Mouse (Mus musculus) MEL (cell line): ENCODE results near the gene Vmn1r101.
"Not testable (repeated sequence)": the region's sequence is repeated elsewhere in the genome, so short reads cannot be mapped to it uniquely, and the experiment has no call there.

ENCODE experiments used
- BHLHE40 ChIP-seq: IDR thresholded peaks from 2 replicates; pipeline ENCODE4 v1.6.1; 2012; ENCODE audit warnings: low read depth, mild to moderate bottlenecking, inconsistent platforms, low read length, improper control_type of control experiment, borderline replicate concordance
- CTCF ChIP-seq, 3 experiments: IDR thresholded peaks in 2 of 3; conservative IDR thresholded peaks in 1 of 3; 2 replicates each; pipeline ENCODE4 v1.5.1; 2011 to 2012; ENCODE audit warnings: low read length in 3 of 3, low read depth in 2 of 3, mild to moderate bottlenecking in 2 of 3, improper control_type of control experiment in 1 of 3, inconsistent platforms in 1 of 3, mixed read lengths in 1 of 3, moderate library complexity in 1 of 3; ENCODE audit not compliant: control insufficient read depth in 1 of 3, insufficient read depth in 1 of 3, poor library complexity in 1 of 3, severe bottlenecking in 1 of 3
- ELF1 ChIP-seq: IDR thresholded peaks from 2 replicates; pipeline ENCODE4 v1.6.1; 2014; ENCODE audit warnings: low read depth, mild to moderate bottlenecking, inconsistent platforms, low read length, improper control_type of control experiment, moderate library complexity
- EP300 ChIP-seq, 2 experiments: IDR thresholded peaks; 2 replicates each; pipeline ENCODE4 v1.6.1; 2011; ENCODE audit warnings: improper control_type of control experiment in 2 of 2, low read length in 2 of 2, low read depth in 1 of 2, mild to moderate bottlenecking in 1 of 2
- GABPA ChIP-seq: IDR thresholded peaks from 2 replicates; pipeline ENCODE4 v1.6.1; 2012; ENCODE audit warnings: low read depth, mild to moderate bottlenecking, inconsistent platforms, low read length, improper control_type of control experiment, moderate library complexity
- GATA1 ChIP-seq: IDR thresholded peaks from 2 replicates; pipeline ENCODE4 v1.6.1; 2011; ENCODE audit warnings: low read depth, low read length, improper control_type of control experiment
- HCFC1 ChIP-seq: IDR thresholded peaks from 2 replicates; pipeline ENCODE4 v1.6.1; 2012; ENCODE audit warnings: low read depth, mild to moderate bottlenecking, inconsistent platforms, low read length, improper control_type of control experiment, moderate library complexity
- MXI1 ChIP-seq: IDR thresholded peaks from 2 replicates; pipeline ENCODE4 v1.6.1; 2011; ENCODE audit warnings: mild to moderate bottlenecking, low read depth, low read length, improper control_type of control experiment
- MYC ChIP-seq: IDR thresholded peaks from 2 replicates; pipeline ENCODE4 v1.6.1; 2011; ENCODE audit warnings: low read depth, mild to moderate bottlenecking, low read length, improper control_type of control experiment, moderate library complexity
- POLR2A ChIP-seq, 2 experiments: IDR thresholded peaks; 2 replicates each; pipeline ENCODE4 v1.6.1; 2011 to 2012; ENCODE audit warnings: low read length in 2 of 2, mild to moderate bottlenecking in 2 of 2, control low read depth in 1 of 2, improper control_type of control experiment in 1 of 2, low read depth in 1 of 2, moderate library complexity in 1 of 2; ENCODE audit not compliant: control insufficient read depth in 1 of 2, insufficient read depth in 1 of 2, poor library complexity in 1 of 2
- SMC3 ChIP-seq: IDR thresholded peaks from 2 replicates; pipeline ENCODE4 v1.6.1; 2011; ENCODE audit warnings: low read depth, low read length, improper control_type of control experiment
- TAL1 ChIP-seq: IDR thresholded peaks from 2 replicates; pipeline ENCODE4 v1.6.1; 2012; ENCODE audit warnings: mild to moderate bottlenecking, inconsistent platforms, low read length, moderate library complexity, mixed read lengths
- ZC3H11A ChIP-seq: IDR thresholded peaks from 2 replicates; pipeline ENCODE4 v1.6.1; 2012; ENCODE audit warnings: low read depth, mild to moderate bottlenecking, inconsistent platforms, low read length, improper control_type of control experiment

DNA sequence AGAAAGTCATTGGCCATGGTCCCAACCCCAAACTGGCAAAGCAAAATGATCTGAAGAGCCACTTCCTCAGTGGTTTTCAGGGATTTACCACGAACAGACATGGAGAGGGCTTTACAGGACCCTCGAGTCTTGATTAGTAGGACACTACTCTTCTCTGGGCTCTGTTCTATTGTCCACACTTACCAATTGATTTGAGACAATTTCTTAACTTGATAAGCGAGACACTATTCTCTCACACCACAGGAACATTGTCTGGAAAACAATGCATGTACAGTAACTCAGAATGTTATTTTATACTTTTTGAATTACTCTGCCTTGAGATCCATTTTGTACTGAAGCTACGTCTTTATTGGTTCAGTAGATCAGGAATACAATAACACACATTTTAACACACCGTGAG is 32.4 kb upstream of the Vmn1r101 start, which contains the start of gene Gm10670:
- TF ChIP-seq ELF1; HCFC1; MYC; ZC3H11A; GABPA; POLR2A (IDR thresholded peaks at IDR 0.05; ENCODE audit: control insufficient read depth in 1 of 2, insufficient read depth in 1 of 2, low read depth in 1 of 2, low read length in 2 of 2, poor library complexity in 1 of 2); CTCF (IDR thresholded peaks at IDR 0.05 in 2 of 3, conservative IDR thresholded peaks at IDR 0.05 in 1 of 3; ENCODE audit: control insufficient read depth in 1 of 3, insufficient read depth in 1 of 3, low read depth in 2 of 3, low read length in 3 of 3, poor library complexity in 1 of 3, severe bottlenecking in 1 of 3); EP300 (IDR thresholded peaks at IDR 0.05; ENCODE audit: low read depth in 1 of 2, low read length in 2 of 2); TAL1; GATA1; BHLHE40; MXI1; SMC3: not testable (repeated sequence)
